Mouse (Mus musculus): ENCODE measurements at regions not wholly inside any gene's neighbourhood (a gene's known extent, or its start where the extent isn't known, plus 50 kb on each side); places are given as distances from the start of the nearest gene placed in this dataset.

GRCm38 (mm10) chr6:107894296-107895090 is 170.4 kb upstream of the Setmar start:
- H3K27ac ChIP-seq (ENCODE audit: insufficient read depth, low read depth, low read length), result 0 out of 2 replicates have a peak overlapping the region, but pooled peaks have one; percentile 57
- no peak overlapping the region for H3K4me3 ChIP-seq (ENCODE audit: insufficient read depth, low read depth, low read length)
- no peaks in the 10 kb centered on the region for H3K4me1 ChIP-seq (ENCODE audit: control insufficient read depth, insufficient read depth, low read length)
- WGBS, result 39% methylated on average over 5 of the region's 5 CpGs
- TF ChIP-seq CTCF (IDR thresholded peaks at IDR 0.05; ENCODE audit: insufficient read depth, low read depth, low read length) (no peak), POLR2A (IDR thresholded peaks at IDR 0.05; ENCODE audit: insufficient read depth, low read depth, low read length) (no peak)

DNA sequence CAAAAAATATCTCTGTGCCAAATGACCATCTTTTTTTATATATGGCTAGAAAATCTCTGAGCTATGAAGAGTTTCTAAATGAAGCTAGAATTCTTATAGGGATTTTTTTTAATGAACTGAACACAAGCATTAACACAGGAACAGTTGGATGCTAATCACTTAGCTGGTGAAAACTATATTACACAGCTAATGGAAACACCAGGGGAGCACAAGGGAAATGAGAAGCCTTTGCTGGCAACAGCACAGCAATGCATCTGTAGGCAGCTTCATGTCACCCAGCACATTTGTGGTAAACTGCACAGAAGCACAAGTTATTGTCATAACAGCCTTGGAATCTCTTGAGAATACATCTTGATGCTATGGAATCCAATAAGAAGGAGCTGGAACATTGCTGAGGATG is 154.3 kb upstream of the Setmar start:
- TF ChIP-seq CTCF (IDR thresholded peaks at IDR 0.05; ENCODE audit: insufficient read depth, low read depth, low read length) (no peak), POLR2A (IDR thresholded peaks at IDR 0.05; ENCODE audit: insufficient read depth, low read depth, low read length) (no peak)
- Histone ChIP-seq H3K4me1 (ENCODE audit: control insufficient read depth, insufficient read depth, low read length) (no peaks in the 10 kb centered on the region), H3K27ac (ENCODE audit: insufficient read depth, low read depth, low read length) (no peak overlapping the region), H3K4me3 (ENCODE audit: insufficient read depth, low read depth, low read length) (no peak overlapping the region)

DNA sequence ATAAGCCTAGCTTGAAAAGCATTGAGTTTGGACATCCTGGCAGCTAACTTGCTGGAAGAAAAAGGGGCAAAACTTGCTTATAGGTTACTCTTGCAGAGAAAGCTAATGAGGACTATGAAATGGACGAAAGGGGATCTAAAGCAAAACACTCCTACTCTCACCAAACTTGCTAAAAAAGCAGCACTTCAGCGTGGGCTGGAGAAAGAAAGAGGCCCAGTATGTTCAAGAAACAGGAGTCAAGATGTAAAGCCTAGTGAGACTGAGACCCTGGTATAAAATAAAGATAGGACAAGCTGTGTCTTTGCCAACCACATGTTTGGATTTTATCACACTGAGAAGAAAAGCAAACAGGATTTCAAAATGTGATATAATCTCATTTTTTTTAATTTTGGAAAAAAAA is 153.5 kb upstream of the Setmar start:
- Histone ChIP-seq H3K4me3 (ENCODE audit: insufficient read depth, low read depth, low read length) (no peak overlapping the region), H3K4me1 (ENCODE audit: control insufficient read depth, insufficient read depth, low read length) (no peaks in the 10 kb centered on the region), H3K27ac (ENCODE audit: insufficient read depth, low read depth, low read length) (no peak overlapping the region)
- TF ChIP-seq CTCF (IDR thresholded peaks at IDR 0.05; ENCODE audit: insufficient read depth, low read depth, low read length) (no peak), POLR2A (IDR thresholded peaks at IDR 0.05; ENCODE audit: insufficient read depth, low read depth, low read length) (no peak)
- 74% methylated on average over 2 of the region's 2 CpGs for WGBS

- Histone ChIP-seq H3K27ac (ENCODE audit: insufficient read depth, low read depth, low read length) (no peak overlapping the region), H3K4me3 (ENCODE audit: insufficient read depth, low read depth, low read length) (no peak overlapping the region), H3K4me1 (ENCODE audit: control insufficient read depth, insufficient read depth, low read length) (no peaks in the 10 kb centered on the region)
- no peak for TF ChIP-seq CTCF (IDR thresholded peaks at IDR 0.05; ENCODE audit: insufficient read depth, low read depth, low read length)
- TF ChIP-seq POLR2A (IDR thresholded peaks at IDR 0.05; ENCODE audit: insufficient read depth, low read depth, low read length), result no peak
- 51% methylated on average over 12 of the region's 12 CpGs for WGBS
These were observed 141.2 kb upstream of the Setmar start for GRCm38 (mm10) chr6:107923528-107924199.

DNA sequence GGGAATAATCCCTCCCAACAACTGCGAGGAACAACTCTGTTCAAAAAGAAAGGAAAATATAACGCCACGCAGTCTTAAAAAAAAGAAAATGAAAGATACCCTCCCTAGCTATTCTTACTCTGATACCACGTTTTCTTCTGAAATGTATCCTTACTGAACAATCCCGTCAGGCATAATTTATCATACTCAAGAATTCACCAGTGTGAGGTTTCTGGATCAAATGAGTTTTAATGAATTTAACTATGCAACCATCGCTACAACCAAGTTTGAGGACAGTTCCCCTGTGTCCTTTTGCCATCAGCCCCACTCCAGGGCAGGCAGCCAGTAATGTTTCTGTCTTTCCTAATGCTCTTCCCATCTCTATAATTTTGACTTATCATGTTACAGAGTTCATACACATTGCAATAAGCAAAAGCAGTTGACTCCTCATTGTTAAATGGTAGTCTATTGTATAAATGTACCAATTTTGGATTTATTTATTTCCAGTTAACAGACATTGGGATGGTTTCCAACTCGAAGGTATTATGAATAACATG is 140.6 kb upstream of the Setmar start:
- Histone ChIP-seq H3K27ac (ENCODE audit: insufficient read depth, low read depth, low read length) (no peak overlapping the region), H3K4me3 (ENCODE audit: insufficient read depth, low read depth, low read length) (no peak overlapping the region), H3K4me1 (ENCODE audit: control insufficient read depth, insufficient read depth, low read length) (no peaks in the 10 kb centered on the region)
- 46% methylated on average over 7 of the region's 7 CpGs for WGBS
- TF ChIP-seq POLR2A (IDR thresholded peaks at IDR 0.05; ENCODE audit: insufficient read depth, low read depth, low read length) (no peak), CTCF (IDR thresholded peaks at IDR 0.05; ENCODE audit: insufficient read depth, low read depth, low read length) (no peak)

GRCm38 (mm10) chr6:107930439-107931173 is 134.2 kb upstream of the Setmar start:
- H3K27ac ChIP-seq (ENCODE audit: insufficient read depth, low read depth, low read length), result no peak overlapping the region
- TF ChIP-seq CTCF (IDR thresholded peaks at IDR 0.05; ENCODE audit: insufficient read depth, low read depth, low read length), result no peak
- TF ChIP-seq POLR2A (IDR thresholded peaks at IDR 0.05; ENCODE audit: insufficient read depth, low read depth, low read length), result no peak
- WGBS, result 48% methylated on average over 8 of the region's 8 CpGs
- H3K4me1 ChIP-seq (ENCODE audit: control insufficient read depth, insufficient read depth, low read length), result no peaks in the 10 kb centered on the region
- H3K4me3 ChIP-seq (ENCODE audit: insufficient read depth, low read depth, low read length), result no peak overlapping the region

DNA sequence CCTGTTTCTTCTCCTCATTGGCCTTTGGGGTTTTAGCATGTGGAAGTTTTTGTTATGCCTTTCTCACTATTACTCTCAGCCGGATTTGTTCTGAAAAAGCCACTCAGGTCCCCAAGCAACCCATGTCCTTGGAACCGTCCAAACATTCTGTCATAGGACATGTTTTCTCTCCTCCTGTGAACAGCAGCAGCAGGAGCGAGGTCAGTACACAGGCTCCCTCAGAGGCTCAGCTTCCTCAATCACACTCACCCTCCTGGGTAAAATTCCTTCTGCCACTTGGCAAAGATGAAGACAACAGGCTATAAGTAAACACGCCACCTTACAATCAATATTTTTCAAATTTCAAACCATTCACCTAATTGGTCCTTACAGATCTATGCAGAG is 133.7 kb upstream of the Setmar start:
- 84% methylated on average over 4 of the region's 4 CpGs for WGBS
- Histone ChIP-seq H3K4me3 (ENCODE audit: insufficient read depth, low read depth, low read length) (no peak overlapping the region), H3K4me1 (ENCODE audit: control insufficient read depth, insufficient read depth, low read length) (no peaks in the 10 kb centered on the region), H3K27ac (ENCODE audit: insufficient read depth, low read depth, low read length) (no peak overlapping the region)
- TF ChIP-seq CTCF (IDR thresholded peaks at IDR 0.05; ENCODE audit: insufficient read depth, low read depth, low read length) (no peak), POLR2A (IDR thresholded peaks at IDR 0.05; ENCODE audit: insufficient read depth, low read depth, low read length) (no peak)

- no peak for TF ChIP-seq POLR2A (IDR thresholded peaks at IDR 0.05; ENCODE audit: insufficient read depth, low read depth, low read length)
- H3K4me1 ChIP-seq (ENCODE audit: control insufficient read depth, insufficient read depth, low read length), result no peaks in the 10 kb centered on the region
- 77% methylated on average over 6 of the region's 6 CpGs for WGBS
- no peak overlapping the region for H3K27ac ChIP-seq (ENCODE audit: insufficient read depth, low read depth, low read length)
- H3K4me3 ChIP-seq (ENCODE audit: insufficient read depth, low read depth, low read length), result no peak overlapping the region
These were observed 128.7 kb upstream of the Setmar start for GRCm38 (mm10) chr6:107936075-107936635.
